Mouse (Mus musculus) midbrain, embryonic 14.5 days (tissue): Measurements from ENCODE around the gene Bcor. TPM values are rescaled to one million over a fixed set of nuclear protein-coding genes. Genes with fewer than 3 reads are reported as not detected.

Experiments used
- ATAC-seq: fragments of 200-750 bp; cut with Nextera tagmentation; 2 replicates; pipeline ENCODE4 v1.8.0; 2017; ENCODE audit warnings: moderate number of reproducible peaks, moderate library complexity; ENCODE audit not compliant: low FRiP score, low TSS enrichment
- DNase-seq: peaks from one replicate; pipeline ENCODE4 v3.0.0-alpha.2; 2015
- H3K27ac ChIP-seq: fragments of 300-500 bp; sonication (generic); replicated peaks from 2 replicates; pipeline ENCODE4 v1.5.1; 2014; ENCODE audit warnings: mild to moderate bottlenecking, low read depth, low read length, moderate library complexity
- H3K27me3 ChIP-seq: fragments of 300-500 bp; sonication (generic); 2 replicates; pipeline ENCODE4 v1.6.1; 2014; ENCODE audit warnings: low read length, control low read depth, mixed read lengths; ENCODE audit not compliant: control insufficient read depth, insufficient read depth
- H3K36me3 ChIP-seq: fragments of 300-500 bp; sonication (generic); 2 replicates; pipeline ENCODE4 v1.6.1; 2014; ENCODE audit warnings: low read length, control low read depth; ENCODE audit not compliant: control insufficient read depth, insufficient read depth
- H3K4me1 ChIP-seq: fragments of 300-500 bp; sonication (generic); 2 replicates; pipeline ENCODE4 v1.6.1; 2014; ENCODE audit warnings: mild to moderate bottlenecking, antibody characterized with exemption, low read length, control low read depth; ENCODE audit not compliant: control insufficient read depth, insufficient read depth
- H3K4me2 ChIP-seq: fragments of 300-500 bp; sonication (generic); 2 replicates; pipeline ENCODE4 v1.6.1; 2014; ENCODE audit warnings: mild to moderate bottlenecking, low read length, moderate library complexity
- H3K4me3 ChIP-seq: fragments of 300-500 bp; sonication (generic); replicated peaks from 2 replicates; pipeline ENCODE4 v1.5.1; 2014; ENCODE audit warnings: low read depth, low read length
- H3K9ac ChIP-seq: fragments of 300-500 bp; sonication (generic); replicated peaks from 2 replicates; pipeline ENCODE4 v1.6.1; 2014; ENCODE audit warnings: mild to moderate bottlenecking, low read length, moderate library complexity
- H3K9me3 ChIP-seq: fragments of 300-500 bp; sonication (generic); 2 replicates; pipeline ENCODE4 v1.6.1; 2016; ENCODE audit warnings: low read length, control low read depth, mixed read lengths; ENCODE audit not compliant: control insufficient read depth
- WGBS: fragments of 180-500 bp; shearing (Covaris S2); extraction: QIAGEN DNeasy Blood & Tissue Kit; methylation state at CpG from one replicate; pipeline ENCODE4 v1.1.7; 2014; 5-methylcytosine and 5-hydroxymethylcytosine counted together
- polyA plus RNA-seq: library from polyadenylated mRNA; unstranded; fragments of >200 nt; fragmentation: Nextera tagmentation; extraction: Ambion mirVana; gene quantifications from 2 replicates; pipeline ENCODE4 v1.2.1, GENCODE M21; 2014

Bcor gene
- polyA plus RNA-seq, 1 experiment from 2014 or later = 26.6 TPM

DNA sequence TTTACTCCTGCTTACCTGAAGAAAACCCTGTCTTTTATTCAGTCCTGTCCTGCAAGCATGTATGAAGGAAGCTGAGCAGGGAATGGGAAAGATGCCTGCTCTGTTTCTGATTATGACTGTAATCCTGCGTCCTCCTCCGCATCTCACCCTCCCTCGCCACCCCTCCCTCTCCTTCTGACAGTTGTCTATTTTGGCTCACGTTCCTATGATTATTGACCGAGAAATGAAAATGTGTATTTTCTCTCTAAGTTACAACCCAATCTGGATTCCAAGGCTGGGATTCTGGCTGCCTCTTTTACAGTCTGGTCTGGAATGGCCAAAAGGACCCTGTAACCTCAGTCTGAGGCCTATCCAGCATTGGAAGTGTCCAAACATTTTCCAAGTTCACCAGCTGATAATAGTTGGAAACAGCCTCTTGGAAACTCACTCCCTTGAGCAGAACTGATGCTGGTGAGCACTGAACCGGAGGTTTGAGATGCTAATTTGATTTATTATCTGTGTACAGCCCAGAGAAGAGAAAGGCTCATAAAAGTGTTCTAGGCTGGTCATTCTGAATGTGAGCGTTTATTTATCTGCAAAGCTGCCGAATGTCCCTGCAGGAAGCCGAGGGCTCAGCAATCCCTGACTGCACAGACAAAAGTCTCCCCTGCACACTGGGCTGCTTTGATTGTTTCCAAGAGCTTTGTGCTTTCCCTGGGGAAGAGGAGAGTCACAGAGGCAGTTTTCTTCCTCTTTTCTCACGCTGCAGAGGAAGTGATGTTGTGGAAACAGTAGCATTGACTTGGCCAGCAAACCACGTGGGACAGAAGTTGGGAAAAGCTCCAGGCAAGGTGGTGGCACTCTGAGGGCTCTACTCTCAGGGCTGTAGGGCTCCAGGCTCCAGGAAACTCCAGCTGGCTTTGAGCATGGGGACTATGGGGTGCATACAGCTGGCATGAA, 4.7 kb upstream of the Bcor start:
- H3K36me3 ChIP-seq = no peaks in the 10 kb centered on the region
- DNase-seq (no peak), ATAC-seq (no peak)
- no peak overlapping the region for H3K9ac ChIP-seq
- 34% methylated on average over 11 of the region's 11 CpGs for WGBS
- no peaks in the 10 kb centered on the region for H3K4me1 ChIP-seq
- no peak overlapping the region for H3K27ac ChIP-seq
- H3K9me3 ChIP-seq = no peaks in the 10 kb centered on the region
- H3K4me3 ChIP-seq = no peak overlapping the region
- no peaks in the 10 kb centered on the region for H3K27me3 ChIP-seq
- no peak overlapping the region for H3K4me2 ChIP-seq

DNA sequence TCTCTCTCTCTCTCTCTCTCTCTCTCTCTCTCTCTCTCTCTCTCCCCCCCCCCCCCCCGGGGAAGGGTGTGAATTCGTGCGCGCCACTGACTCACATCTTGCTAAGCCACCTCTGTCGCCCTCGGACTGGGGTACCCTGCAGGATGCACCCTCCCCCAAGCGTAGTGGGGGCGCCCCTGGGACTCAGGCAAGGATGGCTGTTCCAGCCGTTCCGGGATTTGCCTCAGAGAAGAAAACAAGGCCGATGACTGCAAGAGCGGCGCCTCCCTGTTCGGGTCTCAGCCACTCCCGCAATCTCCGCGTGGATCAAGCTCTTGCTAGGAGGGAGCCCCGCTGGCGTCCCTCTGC, 647 bp downstream of the Bcor start:
- Histone ChIP-seq H3K27me3 (peaks cover 11% of the 10 kb centered on the region), H3K36me3 (no peaks in the 10 kb centered on the region), H3K4me2 (peak overlapping the region; percentile 68), H3K9me3 (no peaks in the 10 kb centered on the region), H3K27ac (peak overlapping the region; percentile 61), H3K4me1 (0 out of 2 replicates have a peak, but pooled peaks cover 2% of the 10 kb centered on the region), H3K4me3 (peak overlapping the region; percentile 41), H3K9ac (peak overlapping the region; percentile 62)
- WGBS = 6% methylated on average over 18 of the region's 19 CpGs
- DNase-seq = peak; percentile 57
- 0 out of 2 replicates have a peak, but pooled peaks have one; percentile 27 for ATAC-seq

GRCm38 (mm10) chrX:12158821-12159533, 1.2 kb downstream of the Bcor start:
- ATAC-seq = peak; percentile 35; the same call in 1 of the 2 replicates
- peak; percentile 33 for DNase-seq
- H3K4me3 ChIP-seq = peak overlapping the region; percentile 41
- H3K36me3 ChIP-seq = no peaks in the 10 kb centered on the region
- 0 out of 2 replicates have a peak, but pooled peaks cover 2% of the 10 kb centered on the region for H3K4me1 ChIP-seq
- peaks cover 11% of the 10 kb centered on the region for H3K27me3 ChIP-seq
- no peak overlapping the region for H3K9ac ChIP-seq
- H3K4me2 ChIP-seq = peak overlapping the region; percentile 68
- H3K9me3 ChIP-seq = no peaks in the 10 kb centered on the region
- 8% methylated on average over 31 of the region's 31 CpGs for WGBS
- H3K27ac ChIP-seq = peak overlapping the region; percentile 33; the same call in 1 of the 2 replicates

- H3K4me1 ChIP-seq = 0 out of 2 replicates have a peak, but pooled peaks cover 2% of the 10 kb centered on the region
- WGBS = 8% methylated on average over 44 of the region's 44 CpGs
- DNase-seq (peak; percentile 73), ATAC-seq (peak; percentile 71; the same call in 1 of the 2 replicates)
- H3K9me3 ChIP-seq = no peaks in the 10 kb centered on the region
- H3K9ac ChIP-seq = no peak overlapping the region
- peaks cover 11% of the 10 kb centered on the region for H3K27me3 ChIP-seq
- peak overlapping the region; percentile 33; the same call in 1 of the 2 replicates for H3K27ac ChIP-seq
- no peaks in the 10 kb centered on the region for H3K36me3 ChIP-seq
- peak overlapping the region; percentile 68 for H3K4me2 ChIP-seq
- peak overlapping the region; percentile 18; the same call in 1 of the 2 replicates for H3K4me3 ChIP-seq
Measured at GRCm38 (mm10) chrX:12158244-12158820, 1.8 kb downstream of the Bcor start.

- no peak overlapping the region for H3K9ac ChIP-seq
- DNase-seq = peak; percentile 54
Measured at GRCm38 (mm10) chrX:12157331-12157930, 2.7 kb downstream of the Bcor start.

DNA sequence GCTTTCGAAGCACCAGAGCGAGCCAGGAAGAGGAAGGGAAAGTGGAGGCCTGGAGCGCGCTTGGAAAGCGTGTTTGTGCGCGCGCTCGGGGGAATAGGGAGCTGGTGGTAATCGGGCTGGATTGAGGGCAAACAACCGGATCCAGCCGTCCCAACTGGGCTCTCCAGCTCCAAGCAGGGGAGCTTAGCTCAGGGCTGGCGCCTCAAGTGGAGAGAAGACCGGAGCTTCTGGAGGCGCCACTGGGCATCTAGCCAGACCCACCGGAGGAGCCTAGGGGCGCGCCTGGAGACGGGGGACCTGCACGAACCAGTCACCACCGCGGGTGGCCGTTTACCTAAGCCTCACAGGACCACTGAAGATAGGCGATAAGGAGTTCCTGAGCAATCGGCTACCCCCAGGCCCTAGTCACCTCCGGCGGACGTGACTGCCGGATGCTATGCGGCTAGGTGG, 4.3 kb downstream of the Bcor start:
- Histone ChIP-seq H3K36me3 (no peaks in the 10 kb centered on the region), H3K27me3 (peaks cover 17% of the 10 kb centered on the region), H3K27ac (no peak overlapping the region), H3K4me3 (0 out of 2 replicates have a peak overlapping the region, but pooled peaks have one; percentile 3), H3K9ac (no peak overlapping the region), H3K9me3 (no peaks in the 10 kb centered on the region), H3K4me1 (peaks cover 9% of the 10 kb centered on the region; the same call in 1 of the 2 replicates), H3K4me2 (peak overlapping the region; percentile 41)
- ATAC-seq (no peak), DNase-seq (peak; percentile 59)
- 11% methylated on average over 29 of the region's 30 CpGs for WGBS

More at GRCm38 (mm10) chrX:12157331-12157930, 2.7 kb downstream of the Bcor start:
- Histone ChIP-seq H3K4me2 (peak overlapping the region; percentile 68), H3K4me1 (0 out of 2 replicates have a peak, but pooled peaks cover 2% of the 10 kb centered on the region), H3K27ac (no peak overlapping the region), H3K9me3 (no peaks in the 10 kb centered on the region), H3K36me3 (no peaks in the 10 kb centered on the region), H3K27me3 (peaks cover 11% of the 10 kb centered on the region), H3K4me3 (no peak overlapping the region)
- ATAC-seq = no peak
- WGBS = 12% methylated on average over 25 of the region's 25 CpGs

DNA sequence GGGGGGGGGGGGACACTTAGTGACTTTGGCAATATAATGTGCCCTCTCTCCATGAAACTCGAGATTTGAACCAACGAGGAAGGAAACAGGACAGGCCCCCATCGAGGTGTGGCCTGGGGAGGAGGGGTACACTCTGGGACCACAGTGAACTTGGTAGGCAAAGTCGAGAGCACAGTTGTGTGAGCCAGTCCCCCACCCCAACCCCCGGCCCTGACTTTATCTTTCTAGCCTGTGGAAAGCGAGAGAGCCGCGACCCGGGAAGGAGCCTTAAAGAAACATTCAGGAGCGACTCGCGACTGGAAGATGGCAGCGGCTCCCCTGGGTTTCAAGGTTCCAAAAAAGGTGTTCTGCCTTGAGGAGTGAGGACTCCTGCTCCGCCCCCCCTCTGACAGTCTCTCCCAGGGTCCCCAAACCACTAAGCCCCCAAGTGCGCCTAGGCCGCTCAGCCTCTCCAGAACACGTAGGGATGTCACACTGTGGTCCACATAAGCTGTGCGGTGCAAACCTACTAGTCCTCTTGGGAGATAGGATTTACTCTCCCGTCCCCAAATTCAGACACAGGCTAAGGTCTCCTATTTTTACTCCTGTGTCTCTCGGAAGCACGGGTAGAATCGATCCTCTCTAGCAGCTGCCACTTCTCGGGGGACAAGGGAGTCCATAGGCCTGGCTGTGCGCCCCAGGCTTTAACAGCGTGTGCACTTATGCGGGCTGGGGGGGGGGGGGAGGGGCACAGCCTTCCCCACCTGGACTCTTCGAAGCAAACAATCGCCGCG, 4.9 kb downstream of the Bcor start:
- Histone ChIP-seq H3K4me3 (0 out of 2 replicates have a peak overlapping the region, but pooled peaks have one; percentile 3), H3K27ac (no peak overlapping the region), H3K9ac (no peak overlapping the region), H3K36me3 (no peaks in the 10 kb centered on the region), H3K27me3 (peaks cover 17% of the 10 kb centered on the region), H3K9me3 (no peaks in the 10 kb centered on the region), H3K4me2 (peak overlapping the region; percentile 41), H3K4me1 (peaks cover 14% of the 10 kb centered on the region; the same call in 1 of the 2 replicates)
- DNase-seq (no peak), ATAC-seq (no peak)
- WGBS = 14% methylated on average over 30 of the region's 30 CpGs
